Mouse (Mus musculus): ENCODE measurements around the gene Dis3l.
"Not testable (repeated sequence)": the region's sequence is repeated elsewhere in the genome, so short reads cannot be mapped to it uniquely, and the experiment has no call there.

- not testable (repeated sequence) for TF ChIP-seq POLR2A (IDR thresholded peaks at IDR 0.05; ENCODE audit: low read depth, low read length); CTCF (conservative IDR thresholded peaks at IDR 0.05; ENCODE audit: insufficient read depth, insufficient read length, low read depth, low read length)
These were observed 38.0 kb downstream of the Dis3l start for GRCm38 (mm10) chr9:64303086-64303485.
